Mouse (Mus musculus) lung, postnatal 0 days (tissue): Measurements from ENCODE around the gene Rbbp8nl.
A peak's percentile ranks its signal among the peaks of the same experiment; 100 is the strongest.

Source experiments
- CTCF ChIP-seq: IDR thresholded peaks from 2 replicates; pipeline ENCODE4 v1.5.1; 2016; ENCODE audit warnings: antibody characterized with exemption, mild to moderate bottlenecking
- EP300 ChIP-seq: IDR thresholded peaks from 2 replicates; pipeline ENCODE4 v1.6.1; 2016; ENCODE audit warnings: antibody characterized with exemption, mild to moderate bottlenecking, control low read depth

DNA sequence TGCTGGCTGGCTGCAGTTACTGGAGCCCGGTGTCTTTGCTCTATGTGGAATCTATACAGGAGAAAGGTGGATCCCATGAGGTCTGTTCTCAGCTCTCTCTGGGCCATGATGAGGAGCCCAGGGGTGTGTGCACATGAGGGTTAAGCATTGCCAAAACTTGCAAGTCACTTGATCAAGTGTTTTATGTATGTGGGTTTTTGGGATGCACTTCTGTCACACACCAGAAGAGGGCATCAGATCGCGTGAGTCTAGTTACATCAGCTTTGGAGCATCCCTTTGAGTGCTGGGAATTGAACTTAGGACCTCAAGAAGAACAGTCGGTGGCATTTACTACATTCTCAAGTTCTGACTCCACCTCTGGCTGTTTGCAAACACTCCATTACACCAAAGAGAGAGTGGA is 14.9 kb upstream of the Rbbp8nl start:
- TF ChIP-seq EP300 = no peak
- TF ChIP-seq CTCF = peak; percentile 43
